Mouse (Mus musculus) heart, adult 8-10 months (tissue): ENCODE results near the gene Zranb1. TPM values are rescaled to one million over a fixed set of nuclear protein-coding genes. Genes with fewer than 3 reads are reported as not detected.

ENCODE experiments used
- DNase-seq: peaks from one replicate; pipeline ENCODE4 v3.0.0; 2022; ENCODE audit warnings: low spot score
- total RNA-seq, 4 experiments: library from RNA; stranded (reverse); gene quantifications; 2 replicates each; pipeline ENCODE4 v1.2.4; 2022

Zranb1 gene
- total RNA-seq, 4 experiments from 2014 or later = 34.2 to 39.8 (median 37.6) TPM

- DNase-seq = no peak
Measured at GRCm38 (mm10) chr7:133035901-133036300, 105.0 kb downstream of the Zranb1 start.

Other genes starting within 250 kb of the Zranb1 start
- 10 to 100 TPM; 24.0 to 31.3 (median 26.9) TPM for gene Fam53b, start 117.3 kb upstream of the Zranb1 start, total RNA-seq
- gene Eef1akmt2, start 78.5 kb upstream of the Zranb1 start, total RNA-seq = 10 to 100 TPM in 2 of 4 experiments, 1 to 10 TPM in 2; 6.2 to 10.0 (median 8.4) TPM
- gene Abraxas2, start 71.9 kb upstream of the Zranb1 start, total RNA-seq = 10 to 100 TPM; 16.8 to 21.9 (median 20.5) TPM
- gene Fgfr2, start 192.2 kb downstream of the Zranb1 start, total RNA-seq = 1 to 10 TPM; 1.1 to 1.9 (median 1.4) TPM
- 10 to 100 TPM; 24.9 to 28.1 (median 27.6) TPM for gene Ctbp2, start 193.2 kb downstream of the Zranb1 start, total RNA-seq